Mouse (Mus musculus) lung, postnatal 36 days (tissue): ENCODE data around the gene Gcnt1.

Source experiments
- DNase-seq: peaks from one replicate; pipeline ENCODE4 v3.0.0; 2022; ENCODE audit warnings: mixed read lengths

Gcnt1 gene

GRCm38 (mm10) chr19:17366364-17367090, 6.1 kb downstream of the Gcnt1 start:
- no peak for DNase-seq

DNA sequence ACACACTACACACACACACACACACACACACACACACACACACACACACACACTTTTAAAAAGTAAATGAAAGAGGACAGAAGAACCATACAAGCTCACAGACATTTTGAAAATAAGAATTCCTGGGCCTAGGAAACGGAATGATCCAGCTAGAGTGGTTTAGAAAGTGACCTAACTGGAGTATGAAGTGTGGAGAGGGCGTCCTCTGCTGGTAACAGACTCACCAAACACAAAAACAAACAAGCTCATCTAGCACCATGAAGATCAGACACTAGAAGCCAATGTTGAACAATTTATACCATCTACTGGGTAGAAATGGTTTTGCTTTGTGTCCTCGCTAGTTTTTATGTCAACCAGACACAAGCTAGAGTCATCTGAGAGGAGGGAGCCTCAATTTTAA, 7.9 kb downstream of the Gcnt1 start:
- DNase-seq = peak; percentile 56

- DNase-seq = no peak
These were observed 11.5 kb downstream of the Gcnt1 start for GRCm38 (mm10) chr19:17361181-17361580.

- DNase-seq = peak; percentile 17
These were observed 13.2 kb downstream of the Gcnt1 start for GRCm38 (mm10) chr19:17359315-17359890.

GRCm38 (mm10) chr19:17357391-17357790, 15.3 kb downstream of the Gcnt1 start:
- no peak for DNase-seq

DNA sequence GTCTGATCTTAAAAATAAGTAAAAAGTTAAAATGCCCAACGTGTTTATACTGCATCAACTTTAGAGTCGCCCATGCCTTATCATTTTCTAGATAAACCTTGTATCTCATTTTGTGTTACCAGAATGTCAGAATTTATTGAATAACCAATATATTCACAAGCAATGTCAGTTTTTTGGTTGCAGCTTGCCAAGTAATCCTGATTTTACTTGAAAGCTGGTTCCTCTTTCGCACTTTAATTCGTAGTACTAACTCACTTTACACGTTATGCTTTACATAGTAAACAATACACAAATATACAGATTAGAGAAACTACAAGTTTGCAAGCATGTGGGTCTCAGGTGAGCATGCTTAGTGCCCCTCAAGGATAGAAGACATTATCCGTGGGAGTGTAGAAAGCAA, 15.7 kb downstream of the Gcnt1 start:
- no peak for DNase-seq

- peak; percentile 78 for DNase-seq
These were observed 16.4 kb downstream of the Gcnt1 start for GRCm38 (mm10) chr19:17355950-17356867.

DNA sequence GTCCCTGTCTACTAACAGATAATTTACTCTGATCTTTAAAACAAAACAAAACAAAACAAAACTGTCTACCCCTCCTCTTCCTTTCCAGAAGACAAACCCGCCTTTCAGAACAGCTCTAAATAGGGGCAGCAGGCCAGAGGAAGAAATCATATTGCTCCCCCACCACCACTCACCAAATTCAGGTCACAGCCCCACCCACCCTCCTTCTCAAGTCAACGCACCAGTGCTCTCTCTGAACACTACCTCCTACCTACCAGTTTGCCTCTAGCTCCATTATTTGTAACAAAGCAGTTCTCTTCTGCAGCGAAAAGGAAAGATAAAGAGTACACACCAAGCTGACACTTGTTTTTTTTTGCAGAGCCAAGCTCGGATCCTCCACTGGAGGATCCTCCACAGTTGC, 17.3 kb downstream of the Gcnt1 start:
- peak; percentile 28 for DNase-seq

DNA sequence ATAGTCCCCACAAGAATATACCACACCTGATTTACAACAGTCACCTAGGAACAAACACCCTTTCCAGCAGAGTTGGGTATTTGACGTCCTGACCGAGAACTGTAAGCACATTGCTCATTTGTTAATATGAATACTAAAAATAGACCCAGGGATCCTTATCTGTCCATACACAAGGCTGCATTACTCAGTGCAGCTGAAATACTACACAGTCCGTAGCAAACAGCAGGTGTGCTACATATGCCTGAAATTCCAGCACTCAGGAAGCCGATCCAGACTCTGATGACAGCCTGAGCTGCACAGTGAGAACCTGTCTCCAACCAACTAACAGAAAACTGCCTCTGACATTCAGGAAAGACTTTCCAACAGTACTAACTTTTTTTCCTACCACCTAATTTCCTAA, 17.8 kb downstream of the Gcnt1 start:
- DNase-seq = no peak

- no peak for DNase-seq
These were observed 18.3 kb downstream of the Gcnt1 start for GRCm38 (mm10) chr19:17354362-17354761.

GRCm38 (mm10) chr19:17353727-17354126, 18.9 kb downstream of the Gcnt1 start:
- DNase-seq = no peak

DNA sequence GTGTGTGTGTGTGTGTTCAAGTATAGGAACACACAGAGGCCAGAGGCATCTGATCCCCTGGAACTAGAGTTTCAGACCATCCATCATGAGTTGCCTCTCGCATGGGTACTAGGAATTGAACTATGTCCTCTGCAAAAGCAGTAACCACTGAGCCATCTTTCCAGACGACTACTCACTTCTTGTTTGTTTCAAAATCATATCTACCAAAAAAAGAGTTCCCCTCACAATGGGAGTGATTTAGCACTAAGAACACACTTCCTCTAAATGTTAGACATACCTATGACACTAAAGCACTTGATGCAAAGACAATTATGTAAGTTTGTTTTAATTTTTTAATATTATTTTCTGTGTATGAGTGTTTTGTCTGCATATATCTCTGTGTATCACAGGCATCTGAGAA, 24.8 kb downstream of the Gcnt1 start:
- DNase-seq = no peak

- DNase-seq = no peak
These were observed 25.7 kb downstream of the Gcnt1 start for GRCm38 (mm10) chr19:17346716-17347474.

DNA sequence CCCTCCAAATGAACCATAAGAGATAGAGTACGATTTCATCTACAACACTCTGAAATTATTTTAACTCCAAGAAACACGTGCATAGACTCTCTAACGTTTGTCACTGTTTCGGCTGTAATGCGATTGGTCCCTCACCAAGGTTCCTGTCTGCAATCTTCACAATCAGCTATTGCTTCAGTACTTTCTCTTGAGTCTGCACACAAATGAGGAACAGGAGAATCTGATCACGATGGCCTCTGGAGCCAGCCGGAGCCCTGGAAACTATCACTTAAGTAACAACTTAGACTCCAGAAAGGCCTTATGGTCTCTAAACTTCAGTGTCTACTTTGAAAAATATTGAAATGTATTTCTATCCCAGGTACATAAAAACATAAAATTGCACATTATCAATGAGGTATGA, 27.8 kb downstream of the Gcnt1 start:
- DNase-seq = peak; percentile 21

DNA sequence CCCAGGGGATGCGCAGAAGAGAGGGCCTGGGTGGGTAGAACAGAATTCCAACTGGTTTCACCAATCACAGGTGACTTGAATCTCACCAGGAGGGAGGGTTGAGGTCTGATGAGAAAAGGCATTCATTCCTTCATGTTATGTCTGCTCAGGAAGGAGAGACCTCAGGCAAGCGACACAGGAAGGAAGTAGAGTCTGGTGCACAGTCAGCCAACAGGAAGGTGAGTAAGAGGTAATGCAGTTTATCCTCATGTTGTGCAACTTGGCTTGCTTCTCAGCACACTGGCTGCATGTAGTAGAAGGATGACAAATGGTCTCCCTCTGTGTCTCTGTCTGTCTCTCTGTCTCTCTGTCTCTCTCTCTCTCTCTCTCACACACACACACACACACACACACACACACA, 33.1 kb downstream of the Gcnt1 start:
- peak; percentile 32 for DNase-seq

- no peak for DNase-seq
These were observed 35.5 kb downstream of the Gcnt1 start for GRCm38 (mm10) chr19:17337057-17337679.

GRCm38 (mm10) chr19:17336646-17337045, 36.0 kb downstream of the Gcnt1 start:
- no peak for DNase-seq

GRCm38 (mm10) chr19:17334644-17335333, 37.9 kb downstream of the Gcnt1 start:
- peak; percentile 40 for DNase-seq

DNA sequence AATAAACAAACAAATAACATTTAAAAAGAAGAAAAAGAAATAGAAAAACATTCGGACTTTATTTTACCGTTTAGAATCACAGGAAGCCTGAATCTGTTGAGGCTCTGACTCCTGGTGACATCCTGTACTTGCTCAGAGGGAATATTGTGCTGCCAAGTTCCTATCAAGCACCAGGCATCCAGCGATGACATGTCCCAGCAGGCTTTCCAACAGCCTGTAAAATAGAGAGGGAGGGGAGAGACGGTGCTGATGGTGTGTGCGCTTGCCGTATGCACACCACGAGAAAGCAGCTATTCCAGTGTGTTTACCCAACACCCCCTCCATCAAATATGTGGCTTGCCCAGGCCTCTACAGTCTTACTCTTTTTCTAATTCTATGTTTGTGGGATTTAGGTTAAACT, 39.6 kb downstream of the Gcnt1 start:
- peak; percentile 15 for DNase-seq

GRCm38 (mm10) chr19:17328916-17329315, 43.7 kb downstream of the Gcnt1 start:
- no peak for DNase-seq

- no peak for DNase-seq
These were observed 44.7 kb downstream of the Gcnt1 start for GRCm38 (mm10) chr19:17327881-17328404.
